Mouse (Mus musculus): ENCODE data around the gene Chid1. TPM values are rescaled to one million over a fixed set of nuclear protein-coding genes. Genes with fewer than 3 reads are reported as not detected.

Chid1 gene
- polyA plus RNA-seq, 1 experiment, result not detected

- H3K4me1 ChIP-seq (ENCODE audit: control insufficient read depth, insufficient read depth, low read length), result peaks cover 2% of the 10 kb centered on the region; the same call in 1 of the 2 replicates
- H3K27ac ChIP-seq (ENCODE audit: insufficient read depth, low read depth, low read length), result no peak overlapping the region
- 86% methylated on average over 7 of the region's 7 CpGs for WGBS
- H3K4me3 ChIP-seq (ENCODE audit: insufficient read depth, low read depth, low read length), result no peak overlapping the region
- TF ChIP-seq POLR2A (IDR thresholded peaks at IDR 0.05; ENCODE audit: insufficient read depth, low read depth, low read length), result no peak
- no peak for TF ChIP-seq CTCF (IDR thresholded peaks at IDR 0.05; ENCODE audit: insufficient read depth, low read depth, low read length)
Observed at GRCm38 (mm10) chr7:141501820-141502555, 37.7 kb downstream of the Chid1 start.

DNA sequence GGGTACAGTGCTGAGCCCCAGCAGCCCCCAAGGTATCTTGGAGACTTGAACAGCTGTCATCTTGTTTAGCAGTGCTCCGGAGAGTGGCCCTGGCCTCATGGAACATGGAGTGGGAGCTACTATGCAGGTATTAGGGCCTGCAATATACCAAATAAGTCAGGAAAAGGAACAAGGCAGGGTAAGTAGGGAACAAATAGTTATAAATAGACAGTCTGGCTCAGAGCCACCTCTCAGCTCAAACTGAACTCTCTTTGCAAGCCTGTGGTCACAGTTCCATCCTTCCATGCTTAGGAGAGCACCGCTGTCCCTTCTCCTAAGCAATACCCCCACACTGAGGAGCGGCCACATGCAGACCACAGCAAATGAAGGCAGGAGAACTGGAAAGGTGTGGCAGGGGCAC lies 42.1 kb downstream of the Chid1 start:
- Histone ChIP-seq H3K4me1 (ENCODE audit: control insufficient read depth, insufficient read depth, low read length) (peaks cover 2% of the 10 kb centered on the region; the same call in 1 of the 2 replicates), H3K27ac (ENCODE audit: insufficient read depth, low read depth, low read length) (no peak overlapping the region)
- TF ChIP-seq CTCF (IDR thresholded peaks at IDR 0.05; ENCODE audit: insufficient read depth, low read depth, low read length), result no peak

DNA sequence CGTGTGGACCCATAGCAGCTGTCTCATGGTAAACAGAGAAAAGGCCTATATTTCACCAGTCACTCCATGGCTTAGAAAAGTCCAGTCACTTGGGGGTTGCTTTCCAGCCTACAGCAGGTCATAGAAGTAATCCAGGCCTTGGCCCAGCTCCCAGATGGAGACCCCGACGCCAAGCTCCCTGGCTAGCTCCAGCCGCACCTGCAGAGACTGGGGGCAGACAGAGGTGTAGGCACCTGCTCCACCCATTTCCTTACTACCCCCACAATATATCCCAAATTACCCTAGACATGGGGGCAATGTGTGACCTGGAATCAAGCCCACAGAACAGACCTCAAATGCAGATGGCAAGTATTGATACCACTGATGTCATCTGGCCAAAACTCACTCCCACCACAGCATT lies 43.7 kb downstream of the Chid1 start:
- Histone ChIP-seq H3K27ac (ENCODE audit: insufficient read depth, low read depth, low read length) (no peak overlapping the region), H3K4me3 (ENCODE audit: insufficient read depth, low read depth, low read length) (no peak overlapping the region), H3K4me1 (ENCODE audit: control insufficient read depth, insufficient read depth, low read length) (peaks cover 2% of the 10 kb centered on the region; the same call in 1 of the 2 replicates)
- 85% methylated on average over 4 of the region's 4 CpGs for WGBS
- TF ChIP-seq CTCF (IDR thresholded peaks at IDR 0.05; ENCODE audit: insufficient read depth, low read depth, low read length), result no peak
- TF ChIP-seq POLR2A (IDR thresholded peaks at IDR 0.05; ENCODE audit: insufficient read depth, low read depth, low read length), result no peak

More for the DNA sequence above, 42.1 kb downstream of the Chid1 start:
- 74% methylated on average over 3 of the region's 3 CpGs for WGBS
- H3K4me3 ChIP-seq (ENCODE audit: insufficient read depth, low read depth, low read length), result no peak overlapping the region

DNA sequence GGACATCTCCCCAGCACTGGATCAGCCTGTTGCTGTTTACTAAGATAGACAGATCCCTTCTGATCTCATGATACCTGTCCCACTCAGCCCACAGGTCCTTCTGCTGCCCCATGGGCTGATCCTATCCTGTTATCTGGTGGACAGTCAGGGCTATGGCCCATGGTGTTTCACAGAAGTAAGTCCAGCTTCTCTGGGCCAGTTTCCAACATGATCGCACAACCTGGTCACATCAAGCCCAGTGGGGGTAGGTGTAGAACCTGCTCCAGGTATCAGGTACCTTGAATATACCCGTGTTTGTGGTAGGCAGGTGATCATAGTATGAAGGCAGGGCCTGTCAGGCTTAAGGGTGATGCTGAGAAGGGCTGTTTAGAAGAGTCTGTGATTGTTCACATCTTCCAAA lies 44.3 kb downstream of the Chid1 start:
- H3K4me1 ChIP-seq (ENCODE audit: control insufficient read depth, insufficient read depth, low read length), result peaks cover 2% of the 10 kb centered on the region; the same call in 1 of the 2 replicates
- WGBS, result 86% methylated on average over 2 of the region's 2 CpGs
- no peak overlapping the region for H3K27ac ChIP-seq (ENCODE audit: insufficient read depth, low read depth, low read length)
- H3K4me3 ChIP-seq (ENCODE audit: insufficient read depth, low read depth, low read length), result no peak overlapping the region
- TF ChIP-seq POLR2A (IDR thresholded peaks at IDR 0.05; ENCODE audit: insufficient read depth, low read depth, low read length) (no peak), CTCF (IDR thresholded peaks at IDR 0.05; ENCODE audit: insufficient read depth, low read depth, low read length) (no peak)

GRCm38 (mm10) chr7:141493729-141494128 lies 45.9 kb downstream of the Chid1 start:
- Histone ChIP-seq H3K27ac (ENCODE audit: insufficient read depth, low read depth, low read length) (no peak overlapping the region), H3K4me1 (ENCODE audit: control insufficient read depth, insufficient read depth, low read length) (peaks cover 2% of the 10 kb centered on the region; the same call in 1 of the 2 replicates), H3K4me3 (ENCODE audit: insufficient read depth, low read depth, low read length) (no peak overlapping the region)
- 62% methylated on average over 1 of the region's 1 CpGs for WGBS
- TF ChIP-seq POLR2A (IDR thresholded peaks at IDR 0.05; ENCODE audit: insufficient read depth, low read depth, low read length) (no peak), CTCF (IDR thresholded peaks at IDR 0.05; ENCODE audit: insufficient read depth, low read depth, low read length) (no peak)

DNA sequence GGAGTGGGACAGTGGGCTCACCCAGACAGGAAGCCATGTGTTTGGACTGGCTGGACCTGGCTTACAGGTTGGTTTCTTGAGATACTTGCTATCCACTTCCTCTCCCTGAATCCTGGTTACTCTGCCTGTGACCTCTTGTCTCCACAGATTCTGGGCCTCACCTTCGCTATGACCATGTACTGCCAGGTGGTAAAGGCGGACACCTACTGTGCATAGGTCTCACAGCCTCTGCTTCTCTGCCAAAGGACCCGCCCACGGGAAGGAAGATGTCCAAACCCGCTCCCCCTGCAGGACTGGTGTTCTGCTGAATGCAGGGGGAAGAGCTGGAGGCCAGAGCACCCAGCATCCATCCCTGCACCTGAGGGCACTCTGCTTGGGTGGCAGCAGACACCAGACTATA lies 46.9 kb downstream of the Chid1 start:
- no peak overlapping the region for H3K27ac ChIP-seq (ENCODE audit: insufficient read depth, low read depth, low read length)
- TF ChIP-seq POLR2A (IDR thresholded peaks at IDR 0.05; ENCODE audit: insufficient read depth, low read depth, low read length) (no peak), CTCF (IDR thresholded peaks at IDR 0.05; ENCODE audit: insufficient read depth, low read depth, low read length) (no peak)
- 91% methylated on average over 5 of the region's 5 CpGs for WGBS
- no peak overlapping the region for H3K4me3 ChIP-seq (ENCODE audit: insufficient read depth, low read depth, low read length)
- peaks cover under 1% of the 10 kb centered on the region; the same call in 1 of the 2 replicates for H3K4me1 ChIP-seq (ENCODE audit: control insufficient read depth, insufficient read depth, low read length)

- Histone ChIP-seq H3K27ac (ENCODE audit: insufficient read depth, low read depth, low read length) (no peak overlapping the region), H3K4me1 (ENCODE audit: control insufficient read depth, insufficient read depth, low read length) (no peaks in the 10 kb centered on the region)
- 91% methylated on average over 2 of the region's 2 CpGs for WGBS
Observed at GRCm38 (mm10) chr7:141491151-141491550, 48.5 kb downstream of the Chid1 start.

DNA sequence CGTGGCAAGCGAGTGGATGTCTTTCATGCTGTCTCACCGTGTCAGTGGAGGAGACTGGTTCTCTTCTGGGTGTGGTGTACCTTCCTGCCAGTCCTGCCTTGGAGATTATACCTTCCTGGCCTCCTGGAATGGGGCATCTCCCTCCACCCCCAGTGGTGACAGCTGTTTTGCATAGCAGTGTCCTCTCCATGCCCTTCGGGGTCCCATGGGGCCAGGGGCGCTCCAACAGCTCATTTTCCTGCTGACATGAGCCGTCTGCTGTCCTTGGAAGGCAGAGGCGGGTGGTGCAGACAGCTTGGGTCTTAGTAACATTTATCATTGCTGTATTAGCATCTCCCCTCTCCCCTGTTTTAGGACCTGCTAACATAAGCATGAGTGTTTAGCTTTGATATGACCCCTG lies 52.5 kb downstream of the Chid1 start:
- Histone ChIP-seq H3K27ac (ENCODE audit: insufficient read depth, low read depth, low read length) (no peak overlapping the region), H3K4me1 (ENCODE audit: control insufficient read depth, insufficient read depth, low read length) (peaks cover 7% of the 10 kb centered on the region), H3K4me3 (ENCODE audit: insufficient read depth, low read depth, low read length) (no peak overlapping the region)
- TF ChIP-seq POLR2A (IDR thresholded peaks at IDR 0.05; ENCODE audit: insufficient read depth, low read depth, low read length) (no peak), CTCF (IDR thresholded peaks at IDR 0.05; ENCODE audit: insufficient read depth, low read depth, low read length) (no peak)
- WGBS, result 83% methylated on average over 7 of the region's 7 CpGs

More at GRCm38 (mm10) chr7:141491151-141491550, 48.5 kb downstream of the Chid1 start:
- H3K4me3 ChIP-seq (ENCODE audit: insufficient read depth, low read depth, low read length), result no peak overlapping the region
- TF ChIP-seq POLR2A (IDR thresholded peaks at IDR 0.05; ENCODE audit: insufficient read depth, low read depth, low read length), result no peak
- TF ChIP-seq CTCF (IDR thresholded peaks at IDR 0.05; ENCODE audit: insufficient read depth, low read depth, low read length), result no peak

DNA sequence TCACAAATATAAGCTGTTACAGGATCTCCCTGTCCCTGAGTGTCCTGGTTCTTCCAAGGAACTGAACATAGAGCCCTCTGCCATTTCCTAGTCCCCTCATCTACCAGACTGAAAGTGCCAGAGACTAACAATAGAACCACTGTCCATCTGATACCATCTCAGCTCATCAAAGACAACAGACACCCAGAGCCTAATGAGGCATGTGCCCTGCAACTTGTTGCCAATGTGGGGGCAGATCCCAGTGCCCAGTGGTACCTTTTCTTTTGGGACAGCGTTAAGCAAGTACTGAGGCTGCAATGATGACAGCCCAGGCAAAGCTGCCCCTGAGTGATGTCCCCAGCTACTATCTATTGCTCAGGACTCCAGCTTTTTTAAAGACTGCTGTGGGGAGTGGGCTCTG lies 53.4 kb downstream of the Chid1 start:
- TF ChIP-seq POLR2A (IDR thresholded peaks at IDR 0.05; ENCODE audit: insufficient read depth, low read depth, low read length) (no peak), CTCF (IDR thresholded peaks at IDR 0.05; ENCODE audit: insufficient read depth, low read depth, low read length) (no peak)
- 75% methylated on average over 1 of the region's 1 CpGs for WGBS
- H3K27ac ChIP-seq (ENCODE audit: insufficient read depth, low read depth, low read length), result no peak overlapping the region
- no peak overlapping the region for H3K4me3 ChIP-seq (ENCODE audit: insufficient read depth, low read depth, low read length)
- peaks cover 15% of the 10 kb centered on the region for H3K4me1 ChIP-seq (ENCODE audit: control insufficient read depth, insufficient read depth, low read length)
